Mouse (Mus musculus) midbrain, postnatal 0 days (tissue): ENCODE data around the gene Max. TPM values are rescaled to one million over a fixed set of nuclear protein-coding genes. Genes with fewer than 3 reads are reported as not detected.

Experiments
- ATAC-seq: fragments of 200-750 bp; cut with Nextera tagmentation; 2 replicates; pipeline ENCODE4 v1.8.0; 2017; ENCODE audit warnings: moderate number of reproducible peaks, mild to moderate bottlenecking, moderate TSS enrichment, moderate library complexity; ENCODE audit not compliant: low FRiP score
- DNase-seq: peaks from one replicate; pipeline ENCODE4 v3.0.0-alpha.2; 2015; ENCODE audit warnings: low spot score
- H3K27ac ChIP-seq: fragments of 300-500 bp; sonication (generic); 2 replicates; pipeline ENCODE4 v1.5.1; 2014; ENCODE audit warnings: low read depth, mild to moderate bottlenecking, low read length, mixed read lengths
- H3K27me3 ChIP-seq: fragments of 300-500 bp; sonication (generic); 2 replicates; pipeline ENCODE4 v1.6.1; 2014; ENCODE audit warnings: low read length, control low read depth, mixed read lengths; ENCODE audit not compliant: insufficient read depth
- H3K36me3 ChIP-seq: fragments of 300-500 bp; sonication (generic); 2 replicates; pipeline ENCODE4 v1.6.1; 2014; ENCODE audit warnings: low read length, control low read depth, mixed read lengths; ENCODE audit not compliant: insufficient read depth
- H3K4me1 ChIP-seq: fragments of 300-500 bp; sonication (generic); 2 replicates; pipeline ENCODE4 v1.6.1; 2014; ENCODE audit warnings: mild to moderate bottlenecking, control low read depth, antibody characterized with exemption, low read length, mixed read lengths; ENCODE audit not compliant: insufficient read depth
- H3K4me2 ChIP-seq: fragments of 300-500 bp; sonication (generic); 2 replicates; pipeline ENCODE4 v1.6.1; 2014; ENCODE audit warnings: low read depth, mild to moderate bottlenecking, low read length, mixed read lengths; ENCODE audit not compliant: poor library complexity, severe bottlenecking
- H3K4me3 ChIP-seq: fragments of 300-500 bp; sonication (generic); 2 replicates; pipeline ENCODE4 v1.5.1; 2014; ENCODE audit warnings: low read depth, mild to moderate bottlenecking, low read length, moderate library complexity
- H3K9ac ChIP-seq: fragments of 300-500 bp; sonication (generic); replicated peaks from 2 replicates; pipeline ENCODE4 v1.6.1; 2014; ENCODE audit warnings: mild to moderate bottlenecking, low read length, moderate library complexity, mixed read lengths; ENCODE audit not compliant: poor library complexity, severe bottlenecking
- H3K9me3 ChIP-seq: fragments of 300-500 bp; sonication (generic); 2 replicates; pipeline ENCODE4 v1.6.1; 2016; ENCODE audit warnings: low read length, control low read depth
- CTCF ChIP-seq: IDR thresholded peaks from 2 replicates; pipeline ENCODE4 v1.5.1; 2016; ENCODE audit warnings: antibody characterized with exemption, mild to moderate bottlenecking
- WGBS: fragments of 180-500 bp; shearing (Covaris S2); extraction: QIAGEN DNeasy Blood & Tissue Kit; methylation state at CpG from one replicate; pipeline ENCODE4 v1.1.7; 2014; 5-methylcytosine and 5-hydroxymethylcytosine counted together
- polyA plus RNA-seq: library from polyadenylated mRNA; unstranded; fragments of >200 nt; fragmentation: Nextera tagmentation; extraction: Ambion mirVana; gene quantifications from 2 replicates; pipeline ENCODE4 v1.2.1, GENCODE M21; 2015
- total RNA-seq: library from RNA; depleted of rRNA; stranded (reverse); fragments of >200 nt; gene quantifications from 2 replicates; pipeline ENCODE4 v1.2.3, GENCODE M21; 2014

Max gene
- total and polyA plus RNA-seq, 2 experiments from 2014 or later: 17.3 to 61.7 TPM

GRCm38 (mm10) chr12:76920990-76921389 lies 41.0 kb downstream of the Max start:
- Histone ChIP-seq H3K36me3 (peaks cover 11% of the 10 kb centered on the region), H3K4me1 (no peaks in the 10 kb centered on the region), H3K4me3 (no peak overlapping the region), H3K27me3 (no peaks in the 10 kb centered on the region), H3K9ac (no peak overlapping the region), H3K27ac (no peak overlapping the region), H3K9me3 (no peaks in the 10 kb centered on the region), H3K4me2 (no peak overlapping the region)
- WGBS: 91% methylated on average over 8 of the region's 8 CpGs
- ATAC-seq: no peak
- DNase-seq: no peak
- TF ChIP-seq CTCF: no peak

- ATAC-seq (no peak), DNase-seq (no peak)
- H3K9me3 ChIP-seq: no peaks in the 10 kb centered on the region
- no peak for TF ChIP-seq CTCF
- no peaks in the 10 kb centered on the region for H3K27me3 ChIP-seq
- H3K9ac ChIP-seq: no peak overlapping the region
- H3K4me2 ChIP-seq: no peak overlapping the region
- H3K4me3 ChIP-seq: no peak overlapping the region
- WGBS: 74% methylated on average over 6 of the region's 6 CpGs
- H3K4me1 ChIP-seq: no peaks in the 10 kb centered on the region
- H3K27ac ChIP-seq: no peak overlapping the region
- H3K36me3 ChIP-seq: peaks cover 11% of the 10 kb centered on the region
Measured at GRCm38 (mm10) chr12:76920398-76920797, 41.6 kb downstream of the Max start.

GRCm38 (mm10) chr12:76918855-76919254 lies 43.1 kb downstream of the Max start:
- no peaks in the 10 kb centered on the region for H3K27me3 ChIP-seq
- no peak overlapping the region for H3K4me2 ChIP-seq
- 64% methylated on average over 3 of the region's 3 CpGs for WGBS
- no peaks in the 10 kb centered on the region for H3K4me1 ChIP-seq
- no peak overlapping the region for H3K27ac ChIP-seq
- ATAC-seq: no peak
- no peak for TF ChIP-seq CTCF
- H3K4me3 ChIP-seq: no peak overlapping the region
- no peaks in the 10 kb centered on the region for H3K9me3 ChIP-seq
- peaks cover 11% of the 10 kb centered on the region for H3K36me3 ChIP-seq
- no peak for DNase-seq
- no peak overlapping the region for H3K9ac ChIP-seq

- H3K4me2 ChIP-seq: no peak overlapping the region
- no peak overlapping the region for H3K4me3 ChIP-seq
- peaks cover 16% of the 10 kb centered on the region for H3K36me3 ChIP-seq
- no peaks in the 10 kb centered on the region for H3K4me1 ChIP-seq
- TF ChIP-seq CTCF: no peak
- no peaks in the 10 kb centered on the region for H3K9me3 ChIP-seq
- no peak for ATAC-seq
- DNase-seq: no peak
- no peaks in the 10 kb centered on the region for H3K27me3 ChIP-seq
- no peak overlapping the region for H3K27ac ChIP-seq
- H3K9ac ChIP-seq: no peak overlapping the region
- WGBS: 75% methylated on average over 6 of the region's 6 CpGs
Measured at GRCm38 (mm10) chr12:76918113-76918512, 43.9 kb downstream of the Max start.

- TF ChIP-seq CTCF: no peak
- H3K4me2 ChIP-seq: no peak overlapping the region
- DNase-seq (no peak), ATAC-seq (no peak)
- H3K27me3 ChIP-seq: no peaks in the 10 kb centered on the region
- H3K4me1 ChIP-seq: no peaks in the 10 kb centered on the region
- peaks cover 15% of the 10 kb centered on the region for H3K36me3 ChIP-seq
- 95% methylated on average over 11 of the region's 11 CpGs for whole genome bisulfite sequencing
- H3K27ac ChIP-seq: no peak overlapping the region
- no peak overlapping the region for H3K4me3 ChIP-seq
- no peaks in the 10 kb centered on the region for H3K9me3 ChIP-seq
- no peak overlapping the region for H3K9ac ChIP-seq
Measured at GRCm38 (mm10) chr12:76916163-76916562, 45.8 kb downstream of the Max start.

- Histone ChIP-seq H3K27ac (no peak overlapping the region), H3K9ac (no peak overlapping the region), H3K27me3 (no peaks in the 10 kb centered on the region), H3K4me1 (no peaks in the 10 kb centered on the region), H3K4me2 (no peak overlapping the region), H3K4me3 (no peak overlapping the region), H3K36me3 (peaks cover 9% of the 10 kb centered on the region; the same call in 1 of the 2 replicates), H3K9me3 (no peaks in the 10 kb centered on the region)
- ATAC-seq (no peak), DNase-seq (no peak)
- no peak for TF ChIP-seq CTCF
- WGBS: 86% methylated on average over 9 of the region's 9 CpGs
Measured at GRCm38 (mm10) chr12:76912193-76912592, 49.8 kb downstream of the Max start.
